Mouse (Mus musculus) heart, embryonic 13.5 days (tissue): ENCODE measurements around the gene BC017158. TPM values are rescaled to one million over a fixed set of nuclear protein-coding genes. Genes with fewer than 3 reads are reported as not detected.

ENCODE experiments used
- ATAC-seq: fragments of 200-750 bp; cut with Nextera tagmentation; 2 replicates; pipeline ENCODE4 v1.8.0; 2017; ENCODE audit warnings: moderate TSS enrichment; ENCODE audit not compliant: insufficient number of reproducible peaks, low FRiP score, low TSS enrichment; ENCODE audit errors: extremely low read depth
- H3K27ac ChIP-seq: fragments of 300-500 bp; sonication (generic); replicated peaks from 2 replicates; pipeline ENCODE4 v1.5.1; 2015; ENCODE audit warnings: moderate library complexity, mild to moderate bottlenecking, inconsistent platforms
- H3K27me3 ChIP-seq: fragments of 300-500 bp; sonication (generic); replicated peaks from 2 replicates; pipeline ENCODE4 v1.6.1; 2015; ENCODE audit warnings: mild to moderate bottlenecking, inconsistent platforms
- H3K36me3 ChIP-seq: fragments of 300-500 bp; sonication (generic); 2 replicates; pipeline ENCODE4 v1.6.1; 2015; ENCODE audit warnings: mild to moderate bottlenecking, inconsistent platforms
- H3K4me1 ChIP-seq: fragments of 300-500 bp; sonication (generic); 2 replicates; pipeline ENCODE4 v1.6.1; 2015; ENCODE audit warnings: inconsistent platforms
- H3K4me2 ChIP-seq: fragments of 300-500 bp; sonication (generic); 2 replicates; pipeline ENCODE4 v1.6.1; 2015; ENCODE audit warnings: inconsistent platforms, mild to moderate bottlenecking, moderate library complexity
- H3K4me3 ChIP-seq: fragments of 300-500 bp; sonication (generic); 2 replicates; pipeline ENCODE4 v1.5.1; 2015; ENCODE audit warnings: moderate library complexity, mild to moderate bottlenecking, inconsistent platforms
- H3K9ac ChIP-seq: fragments of 300-500 bp; sonication (generic); 2 replicates; pipeline ENCODE4 v1.6.1; 2015; ENCODE audit warnings: inconsistent platforms, mild to moderate bottlenecking, moderate library complexity
- H3K9me3 ChIP-seq: fragments of 300-500 bp; sonication (generic); 2 replicates; pipeline ENCODE4 v1.6.1; 2016; ENCODE audit warnings: inconsistent platforms
- WGBS: fragments of 180-500 bp; shearing (Covaris S2); methylation state at CpG from one replicate; pipeline ENCODE4 v1.1.7; 2015; ENCODE audit warnings: mixed read lengths; 5-methylcytosine and 5-hydroxymethylcytosine counted together
- polyA plus RNA-seq: library from polyadenylated mRNA; unstranded; fragments of >200 nt; fragmentation: Nextera tagmentation; extraction: Ambion mirVana; gene quantifications from 2 replicates; pipeline ENCODE4 v1.2.1, GENCODE M21; 2015

Gene BC017158
- polyA plus RNA-seq, 1 experiment from 2014 or later = 17.3 TPM

GRCm38 (mm10) chr7:128244410-128245025 lies 53.5 kb downstream of the BC017158 start:
- H3K4me3 ChIP-seq = no peak overlapping the region
- ATAC-seq = no peak
- H3K9me3 ChIP-seq = no peaks in the 10 kb centered on the region
- no peaks in the 10 kb centered on the region for H3K27me3 ChIP-seq
- peaks cover 68% of the 10 kb centered on the region for H3K36me3 ChIP-seq
- H3K27ac ChIP-seq = no peak overlapping the region
- H3K4me2 ChIP-seq = no peak overlapping the region
- 91% methylated on average over 18 of the region's 18 CpGs for WGBS
- peak overlapping the region; percentile 10; the same call in 1 of the 2 replicates for H3K9ac ChIP-seq
- peaks cover 44% of the 10 kb centered on the region for H3K4me1 ChIP-seq

GRCm38 (mm10) chr7:128243921-128244320 lies 54.0 kb downstream of the BC017158 start:
- Histone ChIP-seq H3K4me3 (no peak overlapping the region), H3K27ac (no peak overlapping the region), H3K27me3 (no peaks in the 10 kb centered on the region), H3K9me3 (no peaks in the 10 kb centered on the region), H3K4me1 (peaks cover 45% of the 10 kb centered on the region), H3K4me2 (no peak overlapping the region), H3K36me3 (peaks cover 62% of the 10 kb centered on the region), H3K9ac (no peak overlapping the region)
- WGBS = 63% methylated on average over 10 of the region's 10 CpGs
- ATAC-seq = no peak

GRCm38 (mm10) chr7:128242331-128242730 lies 55.6 kb downstream of the BC017158 start:
- peaks cover 53% of the 10 kb centered on the region for H3K36me3 ChIP-seq
- H3K27ac ChIP-seq = no peak overlapping the region
- no peak overlapping the region for H3K4me2 ChIP-seq
- H3K27me3 ChIP-seq = no peaks in the 10 kb centered on the region
- peaks cover 36% of the 10 kb centered on the region for H3K4me1 ChIP-seq
- no peak overlapping the region for H3K9ac ChIP-seq
- H3K9me3 ChIP-seq = no peaks in the 10 kb centered on the region
- WGBS = 94% methylated on average over 16 of the region's 16 CpGs
- ATAC-seq = no peak
- no peak overlapping the region for H3K4me3 ChIP-seq

- no peak overlapping the region for H3K27ac ChIP-seq
Observed at GRCm38 (mm10) chr7:128240131-128240784, 57.7 kb downstream of the BC017158 start.

DNA sequence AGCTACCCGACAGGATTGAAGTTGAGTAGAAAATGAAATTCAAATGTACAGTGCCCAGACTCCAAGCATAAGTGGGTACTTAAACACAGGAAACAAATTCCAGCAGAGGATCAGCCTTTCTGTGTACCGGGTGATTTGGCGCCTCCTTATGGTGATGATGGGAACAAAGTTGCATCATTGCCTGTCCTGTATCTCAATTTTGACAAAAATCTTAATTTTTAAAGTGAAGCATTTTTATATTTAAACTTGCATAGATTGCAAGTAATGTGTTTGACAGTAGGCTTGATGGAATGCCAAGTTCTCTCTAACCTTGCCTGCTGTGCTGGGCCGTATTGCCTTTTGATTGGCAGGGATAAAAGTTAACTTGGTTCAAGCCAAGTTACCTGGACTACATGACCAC lies 59.0 kb downstream of the BC017158 start:
- H3K27me3 ChIP-seq = no peaks in the 10 kb centered on the region
- peaks cover 54% of the 10 kb centered on the region for H3K36me3 ChIP-seq
- no peak for ATAC-seq
- peaks cover 31% of the 10 kb centered on the region for H3K4me1 ChIP-seq
- H3K27ac ChIP-seq = peak overlapping the region; percentile 98
- peak overlapping the region; percentile 83 for H3K4me3 ChIP-seq
- 27% methylated on average over 4 of the region's 4 CpGs for WGBS
- peak overlapping the region; percentile 86 for H3K4me2 ChIP-seq
- H3K9ac ChIP-seq = peak overlapping the region; percentile 77
- H3K9me3 ChIP-seq = no peaks in the 10 kb centered on the region

More at GRCm38 (mm10) chr7:128240131-128240784, 57.7 kb downstream of the BC017158 start:
- H3K9ac ChIP-seq = peak overlapping the region; percentile 24; the same call in 1 of the 2 replicates
- no peaks in the 10 kb centered on the region for H3K9me3 ChIP-seq
- H3K36me3 ChIP-seq = peaks cover 65% of the 10 kb centered on the region
- H3K27me3 ChIP-seq = no peaks in the 10 kb centered on the region
- peaks cover 31% of the 10 kb centered on the region for H3K4me1 ChIP-seq
- 93% methylated on average over 27 of the region's 27 CpGs for WGBS
- no peak overlapping the region for H3K4me3 ChIP-seq
- H3K4me2 ChIP-seq = no peak overlapping the region
- no peak for ATAC-seq

GRCm38 (mm10) chr7:128237927-128238778 lies 59.8 kb downstream of the BC017158 start, which contains the start of gene 9130023H24Rik:
TSS of gene 9130023H24Rik (minus strand) at chr7:128238031.
- no peaks in the 10 kb centered on the region for H3K27me3 ChIP-seq
- WGBS = under 1% methylated on average over 72 of the region's 72 CpGs
- ATAC-seq = peak; percentile 85

GRCm38 (mm10) chr7:128237593-128237926 lies 60.4 kb downstream of the BC017158 start:
- H3K4me1 ChIP-seq = peaks cover 31% of the 10 kb centered on the region
- H3K9me3 ChIP-seq = no peaks in the 10 kb centered on the region
- H3K9ac ChIP-seq = peak overlapping the region; percentile 89
- peak overlapping the region; percentile 83 for H3K4me3 ChIP-seq
- H3K4me2 ChIP-seq = peak overlapping the region; percentile 86
- no peak for ATAC-seq
- no peaks in the 10 kb centered on the region for H3K27me3 ChIP-seq
- H3K27ac ChIP-seq = peak overlapping the region; percentile 98
- peaks cover 44% of the 10 kb centered on the region for H3K36me3 ChIP-seq
- WGBS = under 1% methylated on average over 25 of the region's 25 CpGs

More at GRCm38 (mm10) chr7:128237927-128238778, 59.8 kb downstream of the BC017158 start, which contains the start of gene 9130023H24Rik:
- peak within 1 kb of the TSS; percentile 86 for H3K4me2 ChIP-seq
- H3K9ac ChIP-seq = peak within 1 kb of the TSS; percentile 89
- H3K36me3 ChIP-seq = peaks cover 50% of the 10 kb centered on the region
- H3K9me3 ChIP-seq = no peaks in the 10 kb centered on the region
- H3K27ac ChIP-seq = peak within 1 kb of the TSS; percentile 98
- peak within 1 kb of the TSS; percentile 83 for H3K4me3 ChIP-seq
- H3K4me1 ChIP-seq = peaks cover 31% of the 10 kb centered on the region

- Histone ChIP-seq H3K27me3 (no peaks in the 10 kb centered on the region), H3K4me1 (peaks cover 31% of the 10 kb centered on the region), H3K36me3 (peaks cover 38% of the 10 kb centered on the region), H3K27ac (peak within 1 kb of the TSS; percentile 98), H3K4me3 (peak within 1 kb of the TSS; percentile 83), H3K9ac (peak within 1 kb of the TSS; percentile 89), H3K9me3 (no peaks in the 10 kb centered on the region), H3K4me2 (peak within 1 kb of the TSS; percentile 86)
- WGBS = 25% methylated on average over 37 of the region's 37 CpGs
- no peak for ATAC-seq
Observed at GRCm38 (mm10) chr7:128236856-128237592, 60.9 kb downstream of the BC017158 start, which contains the start of gene Armc5. TSS of gene Armc5 (plus strand) at chr7:128237342.

DNA sequence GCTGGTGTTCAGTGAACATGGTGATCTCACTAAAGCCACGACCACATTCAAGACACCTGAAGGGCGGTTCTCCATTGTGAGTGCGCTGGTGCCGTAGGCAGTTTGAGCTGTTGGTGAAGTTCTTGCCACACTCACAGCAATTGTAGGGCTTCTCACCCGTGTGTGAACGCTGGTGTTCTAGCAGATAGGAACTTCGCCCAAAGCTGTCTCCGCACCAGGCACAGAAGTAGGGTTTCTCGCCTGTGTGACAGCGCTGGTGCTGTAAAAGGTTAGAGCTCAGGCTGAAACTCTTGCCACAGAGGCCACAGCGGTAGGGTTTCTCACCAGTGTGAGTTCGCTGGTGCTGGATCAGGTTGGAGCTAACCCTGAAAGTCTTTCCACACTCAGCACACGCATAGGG lies 61.5 kb downstream of the BC017158 start:
- peak overlapping the region; percentile 83 for H3K4me3 ChIP-seq
- no peak overlapping the region for H3K27ac ChIP-seq
- ATAC-seq = no peak
- H3K4me1 ChIP-seq = peaks cover 31% of the 10 kb centered on the region
- H3K4me2 ChIP-seq = peak overlapping the region; percentile 86
- no peaks in the 10 kb centered on the region for H3K27me3 ChIP-seq
- no peaks in the 10 kb centered on the region for H3K9me3 ChIP-seq
- WGBS = 88% methylated on average over 13 of the region's 13 CpGs
- peaks cover 32% of the 10 kb centered on the region for H3K36me3 ChIP-seq
- H3K9ac ChIP-seq = peak overlapping the region; percentile 89

- WGBS = 80% methylated on average over 1 of the region's 1 CpGs
- ATAC-seq = no peak
- Histone ChIP-seq H3K9ac (no peak overlapping the region), H3K4me3 (no peak overlapping the region), H3K27me3 (no peaks in the 10 kb centered on the region; the same call in none of the 2 replicates), H3K27ac (no peak overlapping the region), H3K36me3 (peaks cover 23% of the 10 kb centered on the region), H3K4me1 (peaks cover 27% of the 10 kb centered on the region), H3K4me2 (no peak overlapping the region), H3K9me3 (no peaks in the 10 kb centered on the region)
Observed at GRCm38 (mm10) chr7:128235481-128235880, 62.5 kb downstream of the BC017158 start.
